Comparison of ENCODE assay signal across 8 mouse cellular contexts in genomic region chr10:40141016-40141851, GRCm38 (mm10). TPM values are rescaled to one million over a fixed set of nuclear protein-coding genes. Genes with fewer than 3 reads are reported as not detected.
A peak's percentile ranks its signal among the peaks of the same experiment; 100 is the strongest.
DNase-seq lines count a peak whose midpoint lies in the region; ATAC-seq and TF ChIP-seq lines count a peak whose summit lies in the region.

No protein-coding gene starts in this region.

- TF ChIP-seq EP300 in MEL (IDR thresholded peaks at IDR 0.05; ENCODE audit: low read depth in 1 of 2, low read length in 2 of 2) = peak in 1 of 2 experiments; percentile 81

- H3K27me3 ChIP-seq in MEL (ENCODE audit: control insufficient read depth in 1 of 2, insufficient read depth in 2 of 2, low read length in 2 of 2) = no peaks in the 10 kb centered on the region
- peaks cover 20% of the 10 kb centered on the region; the same call in 1 of the 2 replicates for H3K27me3 ChIP-seq in neural tube, embryonic 13.5 days

- peak; percentile 66 for ATAC-seq in erythroid progenitor cell, adult 5-6 weeks (replicated peaks; ENCODE audit: low FRiP score, poor library complexity, severe bottlenecking)
- peak; percentile 38; the same call in 1 of the 2 replicates for ATAC-seq in neural tube, embryonic 13.5 days (ENCODE audit: low read depth)

- H3K4me2 ChIP-seq in neural tube, embryonic 13.5 days = peak overlapping the region; percentile 87

- TF ChIP-seq CTCF in MEL (IDR thresholded peaks at IDR 0.05 in 2 of 3, conservative IDR thresholded peaks at IDR 0.05 in 1 of 3; ENCODE audit: control insufficient read depth in 1 of 3, insufficient read depth in 1 of 3, low read depth in 2 of 3, low read length in 3 of 3, poor library complexity in 1 of 3, severe bottlenecking in 1 of 3) = no peak

- H3K9me3 ChIP-seq in MEL (replicated peaks; ENCODE audit: insufficient read depth, low read length) = no peaks in the 10 kb centered on the region
- H3K9me3 ChIP-seq in neural tube, embryonic 13.5 days = no peaks in the 10 kb centered on the region

- WGBS in neural tube, embryonic 13.5 days = 20% methylated on average over 27 of the region's 27 CpGs

- no peak for TF ChIP-seq RAD21 in MEL (IDR thresholded peaks at IDR 0.05; ENCODE audit: low read depth, low read length)

- H3K27ac ChIP-seq in MEL (ENCODE audit: control insufficient read depth, low read depth, low read length) = peak overlapping the region; percentile 25
- H3K27ac ChIP-seq in neural tube, embryonic 13.5 days (replicated peaks) = no peak overlapping the region

- no peak; a peak in 1 of 4 replicates for TF ChIP-seq POLR2A in MEL (IDR thresholded peaks at IDR 0.05; ENCODE audit: control insufficient read depth in 1 of 2, insufficient read depth in 1 of 2, low read depth in 1 of 2, low read length in 2 of 2, poor library complexity in 1 of 2)

- peak; percentile 14 for DNase-seq in cerebellum, adult 11 months
- DNase-seq in cerebellum, postnatal 10 days = no peak
- DNase-seq in MEL (ENCODE audit: low read depth, low spot score) = peak; percentile 81
- DNase-seq in heart, postnatal 4 days = peak; percentile 34
- DNase-seq in liver = peak; percentile 78
- no peak for DNase-seq in adipocyte (ENCODE audit: low spot score)

- peaks cover 11 to 20% of the 10 kb centered on the region in 2 experiments for H3K4me1 ChIP-seq in MEL (ENCODE audit: control insufficient read depth in 1 of 2, insufficient read depth in 2 of 2, low read length in 2 of 2)
- peaks cover 12% of the 10 kb centered on the region; the same call in 1 of the 2 replicates for H3K4me1 ChIP-seq in neural tube, embryonic 13.5 days (replicated peaks)

- H3K4me3 ChIP-seq in MEL (ENCODE audit: control insufficient read depth in 1 of 2, insufficient read depth in 1 of 2, low read depth in 2 of 2, low read length in 2 of 2) = peak overlapping the region; percentile 62 to 87
- peak overlapping the region; percentile 68 for H3K4me3 ChIP-seq in neural tube, embryonic 13.5 days

- H3K9ac ChIP-seq in MEL (ENCODE audit: control insufficient read depth, low read depth, low read length, poor library complexity, severe bottlenecking) = peak overlapping the region; percentile 78
- H3K9ac ChIP-seq in neural tube, embryonic 13.5 days = peak overlapping the region; percentile 74

- peaks cover 0 to 33% of the 10 kb centered on the region in 2 experiments; a peak in 2 of 4 replicates for H3K36me3 ChIP-seq in MEL (ENCODE audit: control insufficient read depth in 1 of 2, insufficient read depth in 2 of 2, low read length in 2 of 2)
- H3K36me3 ChIP-seq in neural tube, embryonic 13.5 days = no peaks in the 10 kb centered on the region

- peaks cover 26% of the 10 kb centered on the region for H3K79me2 ChIP-seq in MEL (ENCODE audit: control insufficient read depth, insufficient read depth, low read length, poor library complexity)

TF ChIP-seq in MEL, 35 proteins besides CTCF, POLR2A, EP300 and RAD21:
- 0 out of 2 replicates have a peak, but pooled peaks have one; percentile 14 for TF ChIP-seq RCOR1 (IDR thresholded peaks at IDR 0.05; ENCODE audit: low read depth, low read length)
- TF ChIP-seq TCF12 (IDR thresholded peaks at IDR 0.05; ENCODE audit: low read depth, low read length) = peak; percentile 85
- TF ChIP-seq TBP (IDR thresholded peaks at IDR 0.05; ENCODE audit: low read depth, low read length) = no peak
- TF ChIP-seq MXI1 (IDR thresholded peaks at IDR 0.05; ENCODE audit: low read depth, low read length) = peak; percentile 97
- no peak for TF ChIP-seq E2F4 (IDR thresholded peaks at IDR 0.05; ENCODE audit: borderline replicate concordance, low read depth, low read length)
- no peak for TF ChIP-seq GABPA (IDR thresholded peaks at IDR 0.05; ENCODE audit: low read depth, low read length)
- TF ChIP-seq CHD2 (IDR thresholded peaks at IDR 0.05; ENCODE audit: low read length) = no peak
- TF ChIP-seq MYC (IDR thresholded peaks at IDR 0.05; ENCODE audit: low read depth, low read length) = peak; percentile 95
- no peak for TF ChIP-seq NRF1 (IDR thresholded peaks at IDR 0.05; ENCODE audit: insufficient read depth, low read depth, low read length, poor library complexity, severe bottlenecking)
- peak; percentile 78; the same call in 1 of the 2 replicates for TF ChIP-seq MEF2A (IDR thresholded peaks at IDR 0.05; ENCODE audit: extremely low read depth, insufficient replicate concordance, low read depth, low read length, poor library complexity, severe bottlenecking)
- TF ChIP-seq ZNF384 (IDR thresholded peaks at IDR 0.05; ENCODE audit: low read depth, low read length) = peak; percentile 76
- TF ChIP-seq JUND (IDR thresholded peaks at IDR 0.05; ENCODE audit: low read depth, low read length) = no peak
- no peak for TF ChIP-seq SMC3 (IDR thresholded peaks at IDR 0.05; ENCODE audit: low read depth, low read length)
- peak; percentile 94 for TF ChIP-seq SIN3A (IDR thresholded peaks at IDR 0.05; ENCODE audit: low read length)
- no peak for TF ChIP-seq ZMIZ1 (IDR thresholded peaks at IDR 0.05; ENCODE audit: low read depth, low read length)
- no peak for TF ChIP-seq NELFE (IDR thresholded peaks at IDR 0.05; ENCODE audit: low read depth, low read length)
- TF ChIP-seq BHLHE40 (IDR thresholded peaks at IDR 0.05; ENCODE audit: borderline replicate concordance, low read depth, low read length) = peak; percentile 46; the same call in 1 of the 2 replicates
- no peak for TF ChIP-seq ELF1 (IDR thresholded peaks at IDR 0.05; ENCODE audit: low read depth, low read length)
- peak; percentile 85 for TF ChIP-seq USF1 (IDR thresholded peaks at IDR 0.05; ENCODE audit: low read depth, low read length)
- no peak for TF ChIP-seq ZC3H11A (IDR thresholded peaks at IDR 0.05; ENCODE audit: low read depth, low read length)
- TF ChIP-seq TAL1 (IDR thresholded peaks at IDR 0.05; ENCODE audit: low read length) = peak; percentile 90
- TF ChIP-seq POLR2AphosphoS5 (IDR thresholded peaks at IDR 0.05; ENCODE audit: borderline replicate concordance, low read depth, low read length) = no peak
- TF ChIP-seq MAX (IDR thresholded peaks at IDR 0.05; ENCODE audit: low read length) = peak; percentile 94
- peak; percentile 77 for TF ChIP-seq GATA1 (IDR thresholded peaks at IDR 0.05; ENCODE audit: low read depth, low read length)
- TF ChIP-seq CHD1 (IDR thresholded peaks at IDR 0.05; ENCODE audit: low read depth, low read length) = no peak
- no peak for TF ChIP-seq HCFC1 (IDR thresholded peaks at IDR 0.05; ENCODE audit: low read depth, low read length)
- 0 out of 2 replicates have a peak, but pooled peaks have one; percentile 27 for TF ChIP-seq MAZ (IDR thresholded peaks at IDR 0.05; ENCODE audit: low read depth, low read length)
- TF ChIP-seq KAT2A (conservative IDR thresholded peaks at IDR 0.05; ENCODE audit: low read depth, low read length) = no peak
- 0 out of 4 replicates have a peak, but pooled peaks of 1 of the 2 experiments have one; percentile 4 for TF ChIP-seq USF2 (IDR thresholded peaks at IDR 0.05; ENCODE audit: borderline replicate concordance in 1 of 2, insufficient read depth in 1 of 2, low read depth in 1 of 2, low read length in 2 of 2)
- TF ChIP-seq MYB (IDR thresholded peaks at IDR 0.05; ENCODE audit: low read depth, low read length) = no peak; the same call in 1 of the 2 replicates
- TF ChIP-seq UBTF (IDR thresholded peaks at IDR 0.05; ENCODE audit: borderline replicate concordance, insufficient read depth, low read depth, low read length) = 0 out of 2 replicates have a peak, but pooled peaks have one; percentile 73
- TF ChIP-seq ZKSCAN1 (IDR thresholded peaks at IDR 0.05; ENCODE audit: low read depth, low read length) = no peak
- TF ChIP-seq POLR2AphosphoS2 (IDR thresholded peaks at IDR 0.05; ENCODE audit: low read length) = no peak
- TF ChIP-seq MAFK (IDR thresholded peaks at IDR 0.05; ENCODE audit: borderline replicate concordance, low read depth, low read length) = no peak; the same call in 1 of the 2 replicates
- TF ChIP-seq ETS1 (IDR thresholded peaks at IDR 0.05; ENCODE audit: low read depth, low read length) = peak; percentile 80
TF ChIP-seq in MEL: peak in this region for 16.

RNA-seq across cellular contexts. Expression of gene Slc16a10, which starts 0.8 kb away (rescaled TPM):
- 13.2 TPM in 2 replicates for total RNA-seq in MEL (2012; rRNA removed)
- polyA plus RNA-seq in MEL (2012; ENCODE audit: insufficient read depth in 1 of 2, insufficient read length in 2 of 2, low read depth in 1 of 2, low replicate concordance in 2 of 2, missing spikeins in 1 of 2) = 10 to 100 TPM in 1 of 2 experiments, not detected in 1; 17.9 TPM
- 431 and 444 TPM in 2 replicates for total RNA-seq in erythroid progenitor cell, adult 5-6 weeks (2015; ENCODE audit: low replicate concordance)
- total RNA-seq in erythroid progenitor cell, adult 5-6 weeks (2017; ENCODE audit: low replicate concordance) = 329 and 368 TPM in 2 replicates
- 10 to 100 TPM; 12.9 to 14.3 TPM for total RNA-seq in heart, postnatal 4 days (2021)
- 2.7 and 2.9 TPM in 2 replicates for polyA plus RNA-seq in neural tube, embryonic 13.5 days (2015; fragmentation: Nextera tagmentation; extraction: Ambion mirVana)

Comparison
In these comparisons a context has a peak if more than half of its experiments do, and no peak if none do; other contexts are left out.
1. DNase-seq: peak in cerebellum, adult 11 months (single experiment), MEL (single experiment), heart, postnatal 4 days (single experiment) and liver (single experiment); none in cerebellum, postnatal 10 days (0 of 2) and adipocyte (single experiment).
2. RNA of gene Slc16a10, which starts 0.8 kb away (total RNA-seq): 329 to 444 TPM in erythroid progenitor cell, adult 5-6 weeks; 12.9 to 14.3 TPM in heart, postnatal 4 days and 13.2 TPM in MEL; every median in the first group is over 10 times any median in the second.